Mouse (Mus musculus): ENCODE measurements at regions not wholly inside any gene's neighbourhood (a gene's known extent, or its start where the extent isn't known, plus 50 kb on each side); places are given as distances from the start of the nearest gene placed in this dataset.

GRCm38 (mm10) chrX:12219474-12219873 is 59.3 kb upstream of the Bcor start:
- ATAC-seq (replicated peaks; ENCODE audit: poor library complexity, severe bottlenecking): no peak

DNA sequence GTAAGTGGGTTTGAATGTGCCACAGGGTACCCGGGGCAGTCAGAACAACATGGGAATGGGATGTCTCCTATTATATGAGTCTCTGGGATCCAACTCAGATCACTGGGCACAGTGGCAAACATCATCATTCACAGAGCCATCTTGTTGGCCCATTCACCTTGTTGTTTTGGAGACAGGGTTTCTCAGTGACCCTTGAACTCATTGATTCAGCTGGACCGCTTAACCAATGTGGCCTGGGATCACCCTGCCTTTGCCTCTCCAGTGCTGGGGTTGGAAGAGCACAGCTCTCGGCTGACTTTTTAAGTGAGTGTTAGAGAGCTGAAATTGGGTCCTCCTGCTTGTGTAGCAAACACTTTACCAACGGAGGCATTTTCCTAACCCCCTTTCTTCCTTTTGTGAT is 64.2 kb upstream of the Bcor start:
- ATAC-seq (replicated peaks; ENCODE audit: poor library complexity, severe bottlenecking): no peak

DNA sequence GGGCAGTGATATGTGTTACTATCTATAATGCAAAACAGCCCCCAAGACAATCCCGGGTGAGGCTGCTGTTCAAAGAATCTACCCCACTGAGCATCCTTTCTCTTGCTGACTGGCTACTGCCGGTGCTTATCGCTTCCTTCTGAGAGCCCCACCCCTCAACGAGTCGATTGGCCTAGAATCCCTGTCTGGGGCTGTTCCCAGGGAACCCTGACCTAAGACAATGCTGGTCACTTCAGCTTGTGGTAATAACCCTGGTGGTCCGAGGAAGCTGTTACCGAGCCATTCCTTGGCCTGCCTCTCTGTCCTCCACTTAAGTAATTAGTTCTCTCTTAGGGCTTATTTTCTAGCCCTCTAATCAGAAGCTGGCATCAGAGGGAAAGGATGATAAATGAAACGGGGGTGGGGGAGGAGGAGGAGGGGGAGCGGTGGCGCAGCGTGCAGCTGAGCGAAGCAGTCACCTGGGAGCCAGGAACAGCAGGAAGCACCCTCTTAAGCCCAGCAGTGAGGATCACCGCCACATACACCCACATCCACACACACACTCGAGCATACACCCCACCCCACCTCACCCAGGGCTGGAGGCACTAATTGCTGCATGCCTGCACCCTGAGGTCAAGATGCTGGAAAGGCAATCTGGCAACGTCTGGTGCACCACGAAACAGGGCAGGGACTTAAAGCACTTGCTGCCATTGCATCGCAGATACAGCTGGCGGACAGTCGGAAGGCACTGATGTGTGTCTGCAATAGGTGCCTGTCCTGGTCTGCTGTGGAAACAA is 65.1 kb upstream of the Bcor start:
- ATAC-seq (replicated peaks; ENCODE audit: poor library complexity, severe bottlenecking): no peak

GRCm38 (mm10) chrX:12225892-12226206 is 65.7 kb upstream of the Bcor start:
- ATAC-seq (replicated peaks; ENCODE audit: poor library complexity, severe bottlenecking): no peak

GRCm38 (mm10) chrX:12240505-12241011 is 80.4 kb upstream of the Bcor start:
- peak; percentile 69 for ATAC-seq (replicated peaks; ENCODE audit: poor library complexity, severe bottlenecking)

- no peak for ATAC-seq (replicated peaks; ENCODE audit: poor library complexity, severe bottlenecking)
These were observed 81.6 kb upstream of the Bcor start for GRCm38 (mm10) chrX:12241751-12242150.

DNA sequence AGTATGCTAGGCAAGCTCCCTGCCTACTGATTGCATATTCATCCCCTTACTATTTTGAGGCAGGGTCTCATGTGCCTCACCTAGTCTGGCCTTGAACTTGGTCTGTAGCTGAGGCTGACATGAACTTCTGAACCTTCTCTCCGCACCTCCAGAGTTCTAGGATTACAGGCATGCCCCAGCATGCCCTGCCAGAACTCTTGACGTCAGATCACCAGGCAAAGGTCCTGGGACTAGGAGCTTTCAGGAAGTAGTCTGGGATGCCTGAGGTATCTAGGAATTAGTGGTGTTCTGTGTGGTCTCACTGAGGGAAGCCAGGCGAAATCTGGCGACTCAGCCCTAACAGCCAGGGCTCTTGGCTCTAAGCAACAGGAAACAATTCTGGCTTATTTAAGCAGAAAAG is 88.9 kb upstream of the Bcor start:
- no peak for ATAC-seq (replicated peaks; ENCODE audit: poor library complexity, severe bottlenecking)

GRCm38 (mm10) chrX:12249911-12250310 is 89.8 kb upstream of the Bcor start:
- ATAC-seq (replicated peaks; ENCODE audit: poor library complexity, severe bottlenecking): peak; percentile 82

- ATAC-seq (replicated peaks; ENCODE audit: poor library complexity, severe bottlenecking): peak; percentile 84
These were observed 91.9 kb upstream of the Bcor start for GRCm38 (mm10) chrX:12251853-12252679.

DNA sequence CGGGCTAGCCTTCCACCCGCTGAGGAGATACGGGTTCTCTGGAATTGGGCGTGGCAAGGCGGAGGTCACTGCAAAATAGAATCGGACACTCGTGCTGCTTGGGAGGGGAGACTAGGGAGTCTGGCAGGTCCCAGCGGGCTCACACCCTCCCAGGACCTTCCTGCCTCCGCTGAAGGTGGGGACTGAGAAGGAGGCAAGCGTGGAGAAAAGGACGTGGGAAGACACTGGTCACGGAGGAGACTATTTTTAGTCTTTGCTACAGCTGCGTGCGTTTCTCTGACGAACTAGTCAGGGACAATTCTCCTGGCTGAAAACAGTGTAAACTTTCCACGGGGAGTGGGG is 92.5 kb upstream of the Bcor start:
- no peak for ATAC-seq (replicated peaks; ENCODE audit: poor library complexity, severe bottlenecking)

GRCm38 (mm10) chrX:12256758-12257157 is 96.6 kb upstream of the Bcor start:
- no peak for ATAC-seq (replicated peaks; ENCODE audit: poor library complexity, severe bottlenecking)

GRCm38 (mm10) chrX:12263834-12264233 is 103.7 kb upstream of the Bcor start:
- ATAC-seq (replicated peaks; ENCODE audit: poor library complexity, severe bottlenecking): no peak

GRCm38 (mm10) chrX:12284741-12285140 is 124.6 kb upstream of the Bcor start:
- no peak for ATAC-seq (replicated peaks; ENCODE audit: poor library complexity, severe bottlenecking)

- ATAC-seq (replicated peaks; ENCODE audit: poor library complexity, severe bottlenecking): no peak
These were observed 125.0 kb upstream of the Bcor start for GRCm38 (mm10) chrX:12285141-12285540.

- ATAC-seq (replicated peaks; ENCODE audit: poor library complexity, severe bottlenecking): no peak
These were observed 126.1 kb upstream of the Bcor start for GRCm38 (mm10) chrX:12285976-12286909.

DNA sequence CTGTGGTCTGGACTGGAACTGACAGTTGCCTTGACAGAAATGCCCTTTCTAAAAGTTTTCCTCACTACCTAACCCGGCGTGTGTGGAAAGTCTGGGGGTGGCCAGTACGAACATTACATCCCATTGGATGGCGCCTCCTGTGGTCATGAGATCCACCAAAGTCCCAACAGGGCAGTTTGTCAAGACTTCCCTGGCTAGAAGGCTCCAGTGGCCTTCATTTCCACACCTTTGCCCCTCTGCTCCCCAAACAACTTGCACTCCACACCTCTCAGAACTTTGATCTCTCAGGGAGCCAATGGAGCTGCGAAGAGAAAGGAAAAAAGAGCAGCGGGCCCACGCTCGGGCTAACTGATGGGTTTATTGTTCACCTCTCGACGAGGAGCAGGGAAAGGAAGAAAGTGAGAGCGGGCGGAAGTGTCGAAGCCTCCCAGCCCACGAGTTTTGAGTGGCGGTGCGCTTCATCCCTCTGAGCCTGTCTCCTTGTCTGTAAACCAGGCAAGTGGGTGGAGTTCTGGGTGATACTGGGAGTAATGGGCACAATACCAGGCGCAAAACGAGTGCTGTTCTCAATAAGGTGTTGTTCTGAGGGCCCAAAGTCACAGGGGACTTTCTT is 126.9 kb upstream of the Bcor start:
- ATAC-seq (replicated peaks; ENCODE audit: poor library complexity, severe bottlenecking): no peak

DNA sequence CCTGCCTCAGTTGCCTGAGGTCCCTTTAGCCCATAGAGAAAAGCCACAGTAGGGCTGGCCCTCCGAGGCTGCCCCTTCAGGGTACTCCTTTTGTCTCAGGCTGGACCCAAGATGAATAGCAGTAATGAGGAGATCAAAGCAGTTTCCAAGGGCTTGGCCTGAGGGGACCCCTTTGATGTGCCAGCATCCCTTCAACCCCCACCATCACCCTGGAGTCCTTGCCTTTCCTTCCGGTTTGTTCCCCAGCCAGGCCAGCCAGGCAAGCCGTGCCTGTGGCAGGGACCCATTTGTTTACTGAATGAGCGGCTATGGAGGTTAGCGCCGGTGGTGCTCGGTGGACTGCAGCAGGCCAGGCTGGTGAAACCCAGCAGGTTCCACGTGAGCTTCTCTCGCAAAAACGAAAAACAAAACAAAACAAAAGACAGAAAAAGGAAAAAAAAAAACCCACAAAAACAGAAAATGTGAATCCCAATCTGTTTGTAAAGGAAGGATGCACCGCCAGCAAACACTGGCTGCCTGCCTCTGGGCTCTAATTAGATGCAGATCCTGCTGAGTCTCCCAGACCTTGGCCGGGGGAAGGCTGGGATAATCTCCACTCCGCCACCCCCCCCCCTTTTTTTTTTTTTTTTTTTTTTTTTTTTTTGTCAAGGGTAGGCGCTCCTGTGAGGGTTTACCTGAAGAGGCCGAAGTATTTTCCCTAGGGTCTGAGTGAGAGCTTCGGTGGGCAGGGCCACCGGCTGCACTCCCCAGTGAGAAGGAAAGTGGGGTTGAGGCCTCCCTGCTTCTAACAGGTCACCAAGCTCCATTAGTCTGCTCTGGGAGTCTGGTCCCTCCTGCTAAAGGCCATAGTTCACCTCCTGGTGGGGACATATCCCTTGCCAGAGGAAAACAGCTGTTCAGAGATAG is 127.8 kb upstream of the Bcor start:
- no peak for ATAC-seq (replicated peaks; ENCODE audit: poor library complexity, severe bottlenecking)

- no peak for ATAC-seq (replicated peaks; ENCODE audit: poor library complexity, severe bottlenecking)
These were observed 128.5 kb upstream of the Bcor start for GRCm38 (mm10) chrX:12288562-12289117.

GRCm38 (mm10) chrX:12293146-12293545 is 133.0 kb upstream of the Bcor start:
- ATAC-seq (replicated peaks; ENCODE audit: poor library complexity, severe bottlenecking): no peak
